Mouse (Mus musculus): ENCODE results near the gene Lrrc51. TPM values are rescaled to one million over a fixed set of nuclear protein-coding genes. Genes with fewer than 3 reads are reported as not detected.
"Not testable (repeated sequence)": the region's sequence is repeated elsewhere in the genome, so short reads cannot be mapped to it uniquely, and the experiment has no call there.

Gene Lrrc51
- total RNA-seq (2021): 1 to 10 TPM; 5.2 to 6.5 TPM
- long read RNA-seq, partial matches to known transcripts: 8 of 18 reads
- long read RNA-seq, other reads (novel, unspliced or antisense): 6 of 18 reads

DNA sequence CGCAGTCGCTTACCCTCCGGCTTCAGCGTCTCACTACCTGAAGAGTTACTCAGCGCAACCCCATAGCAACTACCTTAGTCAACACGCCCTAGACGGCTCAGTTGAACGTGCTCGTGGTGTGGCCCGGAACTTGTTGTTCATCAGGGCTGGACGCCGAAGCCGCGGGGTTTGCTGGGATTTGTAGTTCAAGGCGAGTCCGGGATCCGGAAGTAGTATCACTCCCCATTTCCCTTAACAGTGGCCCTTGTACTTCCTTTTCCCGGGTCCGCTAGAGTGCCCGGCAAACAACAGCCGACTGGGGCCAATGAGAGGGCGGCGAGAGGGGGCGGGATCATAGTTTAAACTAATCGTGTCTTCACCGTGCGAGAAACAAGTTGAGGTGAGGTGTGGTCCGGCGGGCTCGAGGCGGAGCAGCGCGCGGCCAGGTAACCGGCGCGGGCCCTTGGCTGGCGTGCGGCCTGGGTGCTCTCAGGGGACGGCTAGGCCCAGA lies at the start of gene Lrrc51, which contains the start of gene Numa1:
TSS of gene Lrrc51 (minus strand) at position 145 of the 490 bp plus-strand sequence.
TSS of gene Numa1 (plus strand) at position 361 of the 490 bp plus-strand sequence.
- peak; percentile 94 to 96 for DNase-seq (ENCODE audit: low spot score in 2 of 2)

DNA sequence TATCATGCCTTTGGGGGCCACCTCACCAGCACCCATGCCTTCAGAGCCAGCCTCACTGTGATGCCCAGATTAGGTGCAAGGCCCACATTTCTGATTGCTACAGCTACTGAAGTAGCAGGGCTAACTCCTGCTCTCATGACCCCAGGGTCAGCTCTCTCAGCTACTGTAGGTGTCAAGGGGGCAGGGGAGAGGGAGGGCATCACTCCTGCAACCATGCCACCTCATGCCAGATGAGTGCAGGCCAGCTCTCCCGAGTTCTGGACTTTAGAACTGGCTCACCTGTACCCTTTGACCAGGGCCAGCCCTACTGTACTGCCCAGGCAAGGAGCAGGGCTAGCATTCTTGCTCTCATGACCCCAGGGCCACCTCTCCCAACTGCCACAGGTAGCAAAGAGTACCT lies 49.0 kb upstream of the Lrrc51 start:
- no peak for DNase-seq (ENCODE audit: low spot score in 2 of 2)

DNA sequence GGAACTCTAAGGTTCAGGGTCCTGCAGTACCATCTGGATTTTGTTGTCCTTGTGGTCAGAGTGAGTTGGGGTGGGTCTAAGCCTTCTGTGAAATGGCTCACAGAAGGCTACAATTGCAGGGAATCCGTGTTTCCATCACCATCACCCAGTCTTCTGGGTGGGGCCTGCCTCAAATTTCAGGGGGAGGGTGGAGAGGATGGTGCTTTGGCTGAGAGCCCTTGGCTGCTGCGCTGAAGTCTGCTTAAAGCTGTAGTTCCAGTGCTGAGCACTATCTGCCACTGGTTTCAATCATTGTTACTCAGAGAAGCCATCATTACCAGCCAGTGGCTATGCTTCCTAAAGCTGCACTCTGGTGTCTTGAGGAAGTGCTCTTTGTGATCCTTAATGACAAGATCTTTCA lies 40.8 kb upstream of the Lrrc51 start:
- DNase-seq (ENCODE audit: low spot score in 2 of 2): peak; percentile 30 to 40

DNA sequence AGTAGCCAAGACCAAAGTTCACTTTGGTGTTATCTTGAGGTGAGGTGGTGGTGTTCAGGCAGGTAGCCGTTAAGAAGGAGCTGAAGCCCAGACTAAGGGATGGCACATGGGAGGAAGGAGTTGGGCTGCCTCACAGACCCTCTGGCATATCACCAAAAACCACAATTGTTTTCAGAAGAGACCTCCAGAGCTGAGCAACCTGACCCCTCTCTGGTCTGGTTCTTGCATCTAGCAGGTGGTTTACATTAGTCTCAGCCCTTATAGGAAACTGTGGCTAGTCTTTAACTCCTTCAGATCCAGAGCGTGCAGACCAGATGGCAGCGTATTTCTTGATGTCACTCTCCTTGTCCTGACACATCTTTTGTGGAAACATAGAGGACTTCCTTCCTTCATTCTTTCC lies 40.0 kb upstream of the Lrrc51 start:
- DNase-seq (ENCODE audit: low spot score in 2 of 2): no peak

DNA sequence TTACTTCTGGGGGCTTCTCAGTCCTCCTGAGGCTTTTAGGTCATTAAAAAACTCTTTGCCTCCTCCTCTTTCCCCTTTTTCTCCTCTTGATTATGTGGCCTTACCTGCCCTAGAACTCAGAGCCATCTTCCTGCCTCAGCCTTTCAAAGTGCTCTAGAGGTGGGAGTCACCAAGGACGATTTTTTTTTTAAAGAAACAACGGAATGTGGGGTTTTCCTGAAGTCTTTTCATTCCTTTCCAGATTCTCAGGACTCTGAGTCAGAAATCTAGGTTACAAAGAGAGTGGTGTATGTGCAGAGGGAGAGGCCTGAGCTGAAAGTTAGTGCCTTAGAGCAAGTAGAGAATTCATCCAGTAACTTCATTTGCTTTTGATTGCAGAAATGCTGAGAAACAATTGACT lies 38.0 kb upstream of the Lrrc51 start:
- DNase-seq (ENCODE audit: low spot score in 2 of 2): no peak

DNA sequence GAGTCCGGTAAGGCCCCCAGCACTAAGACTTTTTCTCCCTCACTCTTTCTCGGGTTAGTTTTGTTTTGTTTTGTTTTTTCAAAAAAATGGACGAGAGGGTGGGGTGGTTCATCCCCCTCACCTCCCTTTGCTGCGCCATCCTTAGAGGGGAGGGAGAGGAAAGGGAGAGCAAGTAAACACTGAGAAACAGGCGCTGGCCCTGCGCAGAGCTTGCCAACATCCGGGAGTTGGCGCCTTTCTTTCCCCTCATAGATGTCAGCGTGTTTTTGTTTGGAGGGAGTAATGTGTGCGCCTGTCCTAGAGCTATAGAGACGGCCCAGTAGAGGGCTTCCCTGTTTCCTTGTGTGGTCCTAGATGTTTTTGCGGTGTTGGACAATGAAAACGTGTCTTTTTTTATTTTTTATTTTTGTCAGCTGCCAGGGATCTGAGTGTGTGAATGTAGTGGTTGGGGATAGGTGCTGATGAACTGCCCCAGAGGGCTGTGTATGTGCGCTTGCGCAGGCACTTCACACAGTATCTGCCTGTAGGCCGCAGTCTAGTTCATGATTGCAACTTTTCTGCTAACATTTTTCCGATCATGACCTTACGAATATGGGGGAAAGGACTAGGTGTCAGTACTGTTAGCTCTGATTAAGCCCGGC lies 37.2 kb upstream of the Lrrc51 start:
- DNase-seq (ENCODE audit: low spot score in 2 of 2): peak; percentile 80 to 81

DNA sequence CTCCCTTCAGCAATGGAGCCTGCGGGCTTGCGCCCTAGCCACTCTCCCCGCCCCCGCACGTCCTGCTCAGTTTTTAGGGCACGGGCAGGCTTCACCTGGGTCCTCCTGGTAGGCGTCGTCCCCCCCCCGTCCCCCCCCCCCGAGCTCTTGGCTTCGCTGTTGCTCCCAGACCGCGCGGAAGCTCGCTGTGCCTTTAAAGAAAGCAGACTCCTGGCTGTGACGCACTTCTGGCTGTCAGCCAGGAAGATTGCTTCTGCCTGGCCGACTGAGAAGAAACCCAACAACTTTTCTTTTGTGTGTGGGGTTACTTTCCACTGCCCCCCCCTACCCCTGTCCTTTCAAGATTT lies 36.7 kb upstream of the Lrrc51 start:
- peak; percentile 88 for DNase-seq (ENCODE audit: low spot score in 2 of 2)

DNA sequence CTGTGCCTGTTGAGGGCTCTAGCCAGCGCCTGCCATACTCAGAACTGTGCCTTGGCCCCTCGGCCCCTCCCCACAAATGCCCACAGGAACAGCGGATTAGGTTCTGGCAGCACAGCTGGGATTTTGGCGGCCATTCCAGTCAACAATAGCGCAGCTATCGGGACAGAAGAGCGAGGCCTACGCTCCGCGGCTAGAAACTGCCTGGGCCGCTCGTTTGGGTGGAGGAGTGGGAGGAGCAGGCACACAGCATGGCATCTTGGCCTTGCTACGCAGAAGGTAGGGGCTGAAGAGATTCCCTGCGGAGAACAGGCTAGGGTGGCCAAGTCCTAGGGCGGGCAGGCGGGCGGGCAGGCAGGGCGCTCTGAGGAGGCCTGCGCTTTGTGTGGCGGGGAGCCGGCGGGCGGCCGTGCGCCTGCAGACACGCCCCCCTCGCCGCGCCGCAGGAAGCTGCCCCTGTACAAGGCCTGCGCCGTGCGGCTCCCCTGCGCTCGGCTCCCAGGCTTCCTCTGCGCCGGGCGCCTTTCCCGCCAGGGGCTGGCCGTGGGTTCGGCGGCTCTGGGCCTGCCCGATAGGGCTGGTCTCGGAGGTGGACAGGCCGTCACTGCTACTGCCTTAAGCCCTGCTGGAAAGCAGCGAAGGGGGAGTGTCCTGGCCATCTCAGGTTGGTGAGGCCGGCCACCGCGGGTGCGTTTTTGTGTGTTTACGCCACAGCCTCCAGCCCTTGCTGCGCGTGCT lies 36.2 kb upstream of the Lrrc51 start:
- DNase-seq (ENCODE audit: low spot score in 2 of 2): peak; percentile 80 to 86

DNA sequence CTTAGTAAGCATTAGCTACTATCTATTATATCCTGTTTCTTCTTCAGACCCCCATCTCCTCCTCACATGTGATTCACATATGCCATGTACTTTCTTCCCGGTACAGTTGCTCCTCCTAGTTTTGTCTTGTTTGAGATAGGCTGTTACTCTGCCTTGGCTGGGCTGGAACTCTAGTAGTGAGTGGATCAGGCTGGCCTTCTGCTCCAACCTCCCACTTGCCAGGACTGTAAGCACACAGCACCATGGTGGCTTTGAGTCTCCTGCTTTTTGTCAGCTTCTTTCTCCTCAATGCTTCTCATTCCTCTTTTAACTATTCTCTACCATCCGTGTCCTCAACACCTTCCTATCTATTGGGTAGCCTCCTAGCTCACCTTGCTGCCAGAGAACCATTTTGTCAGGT lies 35.1 kb upstream of the Lrrc51 start:
- DNase-seq (ENCODE audit: low spot score in 2 of 2): no peak

DNA sequence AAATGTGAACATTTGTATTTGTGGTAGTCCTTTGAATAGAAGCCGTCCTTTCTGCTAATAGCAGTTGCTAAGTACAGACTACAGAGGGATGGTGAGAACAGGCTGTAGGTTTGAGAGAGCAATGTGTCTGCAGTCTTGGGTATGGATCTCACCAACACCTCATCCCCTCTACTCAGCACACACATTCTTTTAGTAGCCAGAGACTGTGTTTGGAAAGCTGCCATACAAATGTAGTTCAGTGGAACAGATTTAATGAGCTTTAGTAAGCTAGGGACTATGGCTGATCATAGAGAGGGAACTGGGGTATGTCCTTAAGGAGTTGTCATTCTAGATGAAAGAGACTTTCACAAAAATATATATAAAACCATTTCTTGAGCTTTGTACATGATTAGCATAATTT lies 33.6 kb upstream of the Lrrc51 start:
- no peak for DNase-seq (ENCODE audit: low spot score in 2 of 2)

DNA sequence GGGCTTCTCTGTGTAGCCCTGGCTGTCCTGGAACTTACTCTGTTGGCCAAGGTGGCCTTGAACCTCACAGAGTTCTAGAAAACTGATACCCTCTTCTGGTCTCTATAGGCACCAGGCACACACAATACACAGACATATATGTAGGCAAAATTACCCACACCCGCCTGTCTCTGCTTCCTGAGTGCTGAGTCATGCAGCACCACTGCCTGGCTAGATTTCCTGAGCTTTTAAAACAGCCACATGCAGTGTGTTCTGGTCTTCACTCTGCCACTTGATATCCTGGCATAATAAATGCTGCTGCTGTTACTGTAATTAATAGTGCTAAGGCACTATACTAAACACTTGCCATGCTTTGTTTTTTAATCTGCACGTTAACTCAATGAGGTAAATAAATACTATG lies 31.9 kb upstream of the Lrrc51 start:
- DNase-seq (ENCODE audit: low spot score in 2 of 2): no peak

DNA sequence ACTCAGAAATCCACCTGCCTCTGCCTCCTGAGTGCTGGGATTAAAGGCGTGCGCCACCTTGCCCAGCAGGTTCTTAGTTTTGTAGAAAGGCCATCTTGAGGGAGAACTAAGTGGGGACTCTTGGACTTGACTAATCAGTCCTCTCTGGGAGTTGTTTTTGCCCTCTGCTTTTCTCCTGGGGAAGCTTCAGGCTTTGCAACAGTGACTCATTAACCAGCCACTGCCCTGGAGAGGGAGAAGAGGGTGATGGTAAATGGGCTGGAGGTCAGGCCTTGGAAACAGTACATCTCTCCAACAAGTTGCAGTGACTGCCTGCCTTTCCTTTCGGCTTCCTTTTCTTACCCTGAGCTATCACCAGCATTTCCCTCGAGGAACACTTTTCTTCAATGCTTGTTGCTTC lies 30.9 kb upstream of the Lrrc51 start:
- DNase-seq (ENCODE audit: low spot score in 2 of 2): no peak

DNA sequence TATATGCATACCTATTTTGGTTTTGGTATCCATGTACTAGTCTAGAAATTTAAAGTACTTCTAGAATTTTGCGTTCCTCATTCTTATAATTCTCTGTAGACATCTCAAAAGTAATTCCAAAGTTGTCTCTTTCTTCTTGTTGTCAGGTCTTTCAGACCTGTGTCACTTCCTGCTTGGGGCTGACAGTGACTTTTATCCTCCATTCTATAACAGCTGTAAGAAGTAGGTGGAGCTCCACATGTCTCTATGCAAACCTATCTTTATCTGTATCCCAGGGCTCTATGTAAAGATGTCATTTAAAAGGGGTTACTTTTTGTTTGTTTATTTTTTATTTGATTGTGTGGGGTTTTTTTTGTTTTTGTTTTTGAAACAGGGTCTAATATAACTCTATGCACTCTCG lies 29.9 kb upstream of the Lrrc51 start:
- no peak for DNase-seq (ENCODE audit: low spot score in 2 of 2)

DNA sequence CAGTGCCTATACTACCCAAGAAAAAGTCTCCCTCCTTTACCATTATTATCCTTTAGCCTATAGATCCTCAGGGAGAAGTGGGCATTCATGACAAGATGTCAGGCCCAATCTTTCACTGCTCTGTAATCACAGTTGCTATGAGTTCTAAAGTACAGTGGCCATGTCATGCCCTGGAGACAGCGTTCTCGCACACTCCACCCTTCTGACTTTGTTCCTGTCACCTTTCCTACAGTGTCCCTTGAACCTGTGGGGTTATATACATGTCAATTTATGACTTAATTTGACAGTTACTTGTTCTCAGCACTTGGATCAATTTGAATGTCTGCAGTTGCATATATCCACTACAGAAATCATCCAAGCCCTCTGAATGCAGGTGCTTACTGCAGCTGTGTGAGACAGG lies 29.1 kb upstream of the Lrrc51 start:
- DNase-seq (ENCODE audit: low spot score in 2 of 2): no peak

DNA sequence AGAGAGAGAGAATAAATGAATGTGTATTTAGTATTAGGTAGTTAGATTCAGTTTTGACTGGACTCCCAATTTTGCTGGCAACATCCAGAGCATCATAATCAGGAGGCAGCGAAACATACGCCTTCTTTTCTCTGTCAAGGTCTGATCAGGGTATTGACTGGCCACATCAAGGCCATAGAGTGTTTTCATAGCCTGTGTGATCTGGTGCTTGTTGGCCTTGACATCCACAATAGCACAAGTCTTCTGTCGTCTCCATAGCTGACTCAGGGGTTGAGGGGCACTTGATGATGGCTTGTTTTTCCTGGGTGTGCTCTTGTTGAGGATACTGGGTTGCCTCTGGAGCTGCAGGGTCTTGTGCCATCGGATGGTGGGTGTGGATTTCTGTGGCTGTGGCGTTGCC lies 23.2 kb upstream of the Lrrc51 start:
- no peak for DNase-seq (ENCODE audit: low spot score in 2 of 2)

DNA sequence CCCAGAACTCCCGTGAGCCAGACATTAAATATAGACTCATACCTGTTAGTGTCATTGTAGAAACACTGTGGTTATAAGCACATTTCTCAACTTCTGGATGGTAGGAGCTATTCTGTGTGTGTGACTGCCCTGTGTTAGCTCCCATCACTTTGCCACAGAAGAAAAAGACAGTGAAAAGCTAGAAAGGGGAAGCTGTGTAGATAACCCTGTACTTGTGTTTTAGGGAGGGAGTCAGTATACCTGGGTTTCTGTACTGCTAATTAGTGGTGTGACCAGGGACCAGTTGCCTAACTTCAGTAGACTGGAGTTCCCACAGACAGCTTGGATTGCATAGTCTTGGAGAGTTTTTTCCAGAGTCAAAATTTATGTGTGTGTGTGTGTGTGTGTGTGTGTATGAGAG lies 22.8 kb upstream of the Lrrc51 start:
- no peak for DNase-seq (ENCODE audit: low spot score in 2 of 2)

DNA sequence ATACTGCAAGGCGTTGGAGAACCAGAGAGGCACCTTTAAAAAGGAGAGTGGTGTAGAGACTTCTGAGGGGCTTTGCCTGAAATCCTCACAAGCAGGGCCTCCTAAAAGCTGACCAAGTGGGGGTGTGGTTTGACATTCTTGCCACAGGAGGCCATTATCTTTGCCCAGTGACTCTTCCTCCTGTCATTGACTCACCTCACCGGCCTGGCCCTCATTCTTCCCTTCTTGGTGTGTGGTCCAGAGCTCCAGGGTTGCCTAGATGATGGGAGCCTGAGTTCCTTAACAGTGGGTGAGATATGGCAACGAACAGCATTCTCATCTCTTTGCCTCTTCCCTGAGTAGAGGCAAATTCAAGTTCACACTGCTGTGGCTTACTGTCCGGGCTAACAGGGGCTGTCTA lies 22.2 kb upstream of the Lrrc51 start:
- DNase-seq (ENCODE audit: low spot score in 2 of 2): no peak

DNA sequence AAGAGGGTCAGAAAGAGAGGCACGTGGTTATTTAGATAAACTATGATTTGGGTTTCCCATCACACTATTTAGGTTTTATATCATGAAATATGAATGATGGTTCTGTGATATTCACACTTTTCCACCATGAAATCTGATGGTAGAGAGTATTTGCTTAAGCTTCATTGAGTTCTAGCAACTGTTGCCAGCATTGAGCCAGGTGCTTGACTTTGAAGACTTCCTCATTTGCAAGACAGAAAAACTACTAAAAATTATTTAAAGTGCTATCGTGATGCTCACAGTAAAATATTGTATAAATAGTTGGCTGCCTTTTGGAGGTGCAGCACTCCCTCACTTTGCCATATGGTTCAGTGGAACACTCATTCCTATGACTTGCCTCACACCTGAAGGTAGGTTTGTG lies 21.6 kb upstream of the Lrrc51 start:
- no peak for DNase-seq (ENCODE audit: low spot score in 2 of 2)

DNA sequence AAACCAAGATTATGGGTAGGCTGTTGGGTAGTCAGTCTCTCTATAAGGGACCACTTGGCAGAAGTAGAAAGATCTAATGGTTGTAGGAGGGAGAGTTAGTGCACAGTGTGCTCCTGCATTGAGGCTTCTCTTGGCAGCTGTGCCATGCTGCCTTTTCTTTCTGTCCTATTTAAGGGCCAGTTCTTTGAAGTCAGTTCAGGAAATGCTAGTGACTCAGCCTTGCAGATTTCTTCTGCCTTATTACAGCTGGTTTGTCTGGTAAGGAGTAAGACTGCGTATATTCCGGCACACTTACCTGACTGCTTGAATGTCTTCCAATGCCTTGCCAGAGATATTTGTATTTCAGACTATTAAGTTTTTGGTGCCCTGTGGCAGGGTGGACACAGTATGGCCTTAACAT lies 20.5 kb upstream of the Lrrc51 start:
- DNase-seq (ENCODE audit: low spot score in 2 of 2): no peak

DNA sequence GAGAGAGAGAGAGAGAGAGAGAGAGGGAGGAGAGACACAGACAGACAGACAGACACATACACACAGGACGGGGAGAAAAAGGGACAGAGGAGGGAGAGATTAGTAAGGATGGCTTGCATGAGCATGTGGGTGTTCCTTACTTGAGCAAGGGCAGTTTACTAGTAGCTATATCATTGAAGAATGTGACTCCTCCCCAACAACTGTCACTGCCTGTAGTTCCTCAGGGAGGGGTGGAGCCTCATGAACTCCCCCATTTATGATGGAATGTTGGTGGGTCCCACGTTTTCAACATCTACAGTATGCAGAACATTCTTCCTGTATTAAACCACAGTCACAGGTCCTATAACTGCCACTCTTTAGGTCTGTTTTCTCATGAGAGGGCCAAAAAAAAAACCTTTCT lies 18.4 kb upstream of the Lrrc51 start:
- no peak for DNase-seq (ENCODE audit: low spot score in 2 of 2)

DNA sequence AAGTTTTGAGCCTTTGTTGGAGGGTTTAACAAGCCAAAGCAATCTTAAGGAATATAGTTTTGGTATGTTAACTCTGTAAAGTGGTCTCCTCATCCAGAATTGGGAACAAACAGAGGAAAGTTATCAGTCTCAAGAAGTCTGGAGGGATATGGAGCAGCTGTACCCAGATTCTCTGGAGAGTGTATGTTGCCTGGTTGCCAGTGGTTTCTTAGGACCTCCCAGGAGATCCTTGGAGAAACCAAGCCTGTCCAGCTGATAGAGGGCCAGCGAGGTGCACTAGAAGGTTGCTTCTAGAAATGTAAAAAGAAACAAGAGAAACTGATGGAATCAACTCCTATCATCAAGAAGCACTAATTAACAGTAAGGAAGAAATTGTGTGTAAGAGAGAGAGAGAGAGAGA lies 18.0 kb upstream of the Lrrc51 start:
- DNase-seq (ENCODE audit: low spot score in 2 of 2): no peak

DNA sequence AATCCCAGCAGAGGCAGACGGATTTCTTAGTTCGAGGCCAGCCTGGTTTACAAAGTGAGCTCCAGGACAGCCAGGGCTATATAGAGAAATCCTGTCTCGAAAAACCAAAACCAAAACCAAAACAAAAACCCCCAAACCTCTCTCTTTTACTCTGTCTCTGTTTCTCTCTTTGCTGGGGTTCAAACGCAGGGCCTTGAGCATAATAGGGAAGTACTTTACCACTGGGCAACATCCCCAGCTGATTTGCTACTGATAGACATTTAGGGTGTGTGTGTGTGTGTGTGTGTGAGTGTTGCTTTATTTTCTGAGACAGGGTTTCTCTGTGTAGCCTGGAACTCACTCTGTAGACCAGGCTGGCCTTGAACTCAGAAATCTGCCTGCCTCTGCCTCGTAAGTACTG lies 15.3 kb upstream of the Lrrc51 start:
- DNase-seq (ENCODE audit: low spot score in 2 of 2): not testable (repeated sequence)

DNA sequence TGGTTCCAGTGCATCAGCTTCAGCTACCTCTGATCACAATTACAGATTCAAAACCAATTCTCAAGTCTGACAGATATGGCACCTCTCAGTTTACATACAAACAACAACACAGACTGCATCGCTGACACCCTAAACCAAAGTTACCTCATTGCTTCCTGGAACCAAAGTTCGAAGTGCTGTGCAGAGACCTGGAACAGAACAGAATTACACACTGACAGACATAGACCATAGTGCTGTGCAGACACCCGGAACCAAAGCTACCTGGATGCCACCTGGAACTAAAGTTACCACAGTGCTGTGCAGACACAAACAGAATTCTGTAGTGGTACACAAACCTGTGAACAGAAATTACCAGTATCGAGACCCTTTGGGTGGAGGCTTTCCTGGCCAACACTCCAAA lies 6.1 kb upstream of the Lrrc51 start:
- DNase-seq (ENCODE audit: low spot score in 2 of 2): no peak
